Mouse (Mus musculus) embryo, embryonic 9.5 days (tissue): Measurements from ENCODE around the gene Sdk2.

Experiments used
- DNase-seq: peaks from one replicate; pipeline ENCODE4 v3.0.0-alpha.2; 2017; ENCODE audit errors: extremely low spot score

Sdk2 gene

DNA sequence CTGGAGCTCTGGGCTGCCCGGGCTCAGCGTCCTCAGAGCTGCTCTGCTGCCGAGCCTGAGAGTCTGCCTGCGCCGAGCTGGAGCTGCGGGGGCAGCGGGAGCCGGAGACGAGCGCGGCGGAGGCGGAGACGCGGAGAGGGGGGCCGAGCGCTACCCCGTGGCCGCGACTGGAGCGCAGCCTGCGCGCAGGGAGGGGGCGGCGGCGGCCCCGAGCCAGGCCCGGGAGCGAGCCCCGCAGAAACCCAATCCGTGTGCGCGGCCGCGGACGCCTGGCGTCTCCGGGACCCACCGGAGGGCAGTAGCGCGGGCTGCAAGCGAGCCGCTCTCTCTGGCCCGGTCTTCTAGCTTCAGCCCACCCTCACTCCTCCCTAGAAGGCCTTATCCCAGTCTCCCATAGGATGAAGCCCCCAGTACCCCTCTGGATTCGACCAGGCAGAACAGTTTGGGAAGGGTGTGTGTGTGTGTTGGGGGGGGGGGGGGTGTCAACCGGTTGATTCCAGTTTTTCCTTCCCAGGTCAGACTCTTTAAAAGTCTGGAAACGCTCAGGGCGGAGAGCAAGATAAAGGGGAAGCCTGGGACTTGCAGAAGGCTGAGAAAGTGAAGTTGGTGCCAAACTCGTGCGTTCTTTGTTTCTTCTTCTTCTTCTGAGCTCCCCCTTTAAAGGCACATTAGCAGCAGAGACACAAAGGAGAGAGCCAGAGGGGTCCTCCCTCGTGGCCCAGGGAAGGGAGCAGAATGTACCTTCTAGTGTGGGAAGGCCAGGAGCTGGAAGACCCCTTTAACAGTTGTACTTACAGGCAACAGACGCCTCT lies at the start of gene Sdk2:
Gene Sdk2 (minus strand): TSS at position 96 of the 812 bp plus-strand sequence.
- peak; percentile 83 for DNase-seq

DNA sequence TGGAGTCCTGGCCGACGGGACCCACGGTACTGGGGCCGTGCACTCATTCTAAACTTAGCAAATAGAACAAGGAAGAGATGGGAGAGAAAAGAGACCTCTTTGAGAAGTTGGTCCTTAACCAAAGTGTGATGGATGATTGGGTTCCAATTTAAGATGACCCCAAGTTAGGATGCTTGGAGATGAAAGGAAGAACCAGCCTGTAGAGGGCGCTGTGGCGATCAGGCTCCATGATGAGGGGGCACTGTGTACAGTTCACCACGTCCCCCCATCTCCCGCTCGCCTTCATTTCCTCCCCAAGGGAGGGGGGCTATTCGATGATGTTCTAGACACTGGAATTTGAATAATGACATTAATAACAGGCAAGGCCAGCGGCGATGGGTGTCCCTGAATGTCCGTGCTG lies 48.2 kb upstream of the Sdk2 start:
- DNase-seq = no peak

DNA sequence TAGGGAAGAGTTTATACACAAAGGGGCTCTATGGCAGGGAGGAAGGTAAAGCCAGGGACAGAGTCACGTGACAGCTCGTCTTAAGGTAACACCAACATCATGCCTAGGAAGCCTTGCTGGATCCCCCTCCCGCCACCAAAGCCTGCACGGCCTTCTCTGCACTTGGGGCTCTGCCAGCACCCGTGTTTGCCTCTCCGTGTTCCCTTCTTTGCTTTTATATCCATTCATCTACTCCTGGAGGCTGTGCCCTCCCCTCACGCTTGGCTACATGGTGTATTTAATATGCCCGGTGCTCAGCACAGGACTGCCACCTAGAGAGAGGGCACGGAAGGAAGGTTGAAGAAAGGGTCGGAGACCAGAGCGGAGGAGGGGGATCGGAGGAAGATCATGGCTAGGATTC lies 47.8 kb upstream of the Sdk2 start:
- DNase-seq = no peak

DNA sequence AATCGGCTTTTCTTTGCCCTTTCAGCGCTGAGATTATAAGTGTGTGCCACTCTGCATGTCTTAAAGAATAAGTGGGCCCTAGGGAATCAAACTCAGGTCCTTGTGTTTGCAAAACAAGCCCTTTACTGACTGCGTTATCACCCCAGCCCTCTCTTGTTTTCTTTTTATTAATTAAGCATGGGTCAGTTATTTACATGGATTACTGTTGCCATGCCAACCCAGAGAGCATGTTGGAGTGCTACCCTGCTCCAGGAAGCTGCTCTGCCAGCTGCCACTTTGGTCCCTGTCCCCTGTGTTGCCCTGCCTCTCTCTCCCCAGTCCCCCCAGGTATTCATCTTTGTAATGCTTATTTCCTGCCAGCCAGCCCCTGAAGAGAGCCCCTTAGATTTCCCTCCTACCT lies 44.0 kb upstream of the Sdk2 start:
- DNase-seq = no peak

DNA sequence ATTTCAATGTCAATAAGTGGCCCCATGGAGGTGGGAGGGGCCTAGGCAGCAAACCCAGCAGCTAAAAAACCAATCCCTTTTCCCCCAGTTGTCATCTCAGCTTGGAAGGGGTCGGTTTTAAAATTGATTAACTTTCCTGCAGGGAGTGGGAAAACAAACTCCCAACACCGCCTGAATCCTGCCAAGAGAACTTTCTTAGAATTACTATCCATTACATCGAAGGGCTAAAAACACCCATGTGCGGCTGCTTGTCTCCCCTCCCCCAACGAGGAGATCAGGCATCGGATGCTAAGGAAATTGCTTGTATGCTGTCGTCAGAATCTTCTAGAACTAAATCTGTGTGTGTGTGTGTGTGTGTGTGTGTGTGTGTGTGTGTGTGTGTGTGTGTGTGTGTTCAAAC lies 26.8 kb upstream of the Sdk2 start:
- no peak for DNase-seq

DNA sequence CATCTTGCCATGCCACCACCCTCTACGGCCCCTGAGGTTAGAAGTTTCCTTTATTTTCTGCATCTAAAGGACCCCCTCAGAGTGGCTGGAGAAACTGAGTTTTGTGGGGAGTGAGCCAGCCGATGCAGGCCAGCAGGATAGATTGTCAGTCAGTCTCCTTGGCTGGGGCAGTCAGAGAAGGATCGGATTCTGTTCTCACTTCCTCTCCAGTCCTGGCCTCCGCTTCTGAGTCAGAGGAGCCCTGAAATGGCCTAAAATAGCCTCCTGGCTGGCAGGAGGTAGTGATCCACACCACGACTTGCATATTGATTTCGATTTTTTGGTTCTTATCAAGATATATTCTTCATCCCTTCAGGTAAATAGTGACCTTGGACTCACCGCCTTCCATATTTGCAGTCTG lies 26.3 kb upstream of the Sdk2 start:
- no peak for DNase-seq

DNA sequence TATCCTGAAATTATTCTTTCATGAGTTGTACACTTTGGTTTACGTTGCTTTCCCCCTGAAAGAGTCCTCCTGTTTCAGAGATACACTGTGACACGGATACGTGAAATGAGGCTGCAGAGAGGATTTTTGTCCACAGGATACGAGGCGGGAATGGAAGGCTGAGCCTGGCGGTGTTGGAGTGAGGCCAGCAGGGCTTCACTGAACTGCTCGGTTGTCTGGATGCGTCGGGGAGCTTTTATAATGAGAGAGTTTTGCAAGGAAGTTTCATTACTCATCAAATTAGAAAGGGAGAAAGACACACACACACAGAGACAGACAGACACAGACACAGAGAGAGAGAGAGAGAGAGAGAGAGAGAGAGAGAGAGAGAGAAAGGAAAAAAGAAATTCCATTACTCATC lies 13.8 kb upstream of the Sdk2 start:
- DNase-seq = no peak

DNA sequence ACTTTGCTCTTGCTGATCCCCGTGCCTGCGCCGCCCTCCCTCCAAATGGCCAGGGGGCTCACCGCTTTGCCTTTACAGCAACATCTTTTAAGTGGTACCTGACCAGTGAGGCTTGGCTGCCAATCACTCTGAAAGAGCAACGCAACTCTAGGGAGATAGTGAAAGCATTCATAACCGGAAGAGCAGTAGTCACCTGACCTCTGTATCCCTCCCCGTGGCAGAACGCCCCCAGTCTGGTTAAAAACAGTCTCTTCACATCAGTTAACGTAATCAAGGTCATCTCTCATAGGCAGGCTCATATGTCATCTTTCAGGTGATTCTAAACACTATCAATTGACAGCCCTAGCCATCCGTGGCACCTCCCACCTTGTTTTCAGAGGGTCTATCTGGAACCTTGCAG lies 5.8 kb upstream of the Sdk2 start:
- DNase-seq = no peak

DNA sequence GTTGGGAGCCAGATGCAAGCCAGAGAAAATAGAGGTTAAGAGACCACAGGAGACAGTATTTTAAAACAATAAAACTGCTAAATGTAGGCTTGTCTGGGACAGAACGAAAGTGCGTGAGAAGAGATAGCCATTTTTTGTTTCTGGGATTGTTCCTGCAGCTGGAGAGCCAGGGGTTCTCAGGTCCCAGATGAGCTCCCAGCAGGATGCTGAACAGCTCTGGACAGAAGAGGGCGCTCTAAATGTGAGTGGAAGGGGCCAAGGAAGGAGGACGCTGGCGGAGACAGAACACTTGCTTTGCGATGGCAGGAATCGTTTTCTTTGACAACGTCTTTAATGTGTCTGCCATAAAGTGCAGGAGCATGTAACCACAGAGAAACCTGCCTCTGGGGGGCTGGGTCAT lies 5.2 kb upstream of the Sdk2 start:
- peak; percentile 68 for DNase-seq

DNA sequence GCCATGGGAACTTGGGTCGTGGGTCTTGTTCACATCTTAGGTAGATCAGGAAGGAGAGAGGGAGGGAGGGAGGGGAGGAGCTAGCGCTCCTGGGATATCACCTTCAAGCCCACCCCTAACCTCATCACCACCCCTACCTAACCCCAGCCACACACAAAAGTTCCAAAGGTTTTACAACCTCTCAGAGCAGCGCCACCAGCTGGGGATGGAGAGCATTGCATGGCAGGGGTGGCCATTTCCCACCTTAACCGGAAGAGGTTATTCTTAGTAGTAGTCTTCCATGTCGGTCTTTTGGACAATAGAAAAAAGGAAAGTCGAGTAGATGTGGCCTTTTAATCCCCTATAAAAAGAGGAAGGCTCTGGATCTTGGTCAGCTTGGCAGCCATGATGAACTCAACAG lies 4.0 kb upstream of the Sdk2 start:
- DNase-seq = no peak

DNA sequence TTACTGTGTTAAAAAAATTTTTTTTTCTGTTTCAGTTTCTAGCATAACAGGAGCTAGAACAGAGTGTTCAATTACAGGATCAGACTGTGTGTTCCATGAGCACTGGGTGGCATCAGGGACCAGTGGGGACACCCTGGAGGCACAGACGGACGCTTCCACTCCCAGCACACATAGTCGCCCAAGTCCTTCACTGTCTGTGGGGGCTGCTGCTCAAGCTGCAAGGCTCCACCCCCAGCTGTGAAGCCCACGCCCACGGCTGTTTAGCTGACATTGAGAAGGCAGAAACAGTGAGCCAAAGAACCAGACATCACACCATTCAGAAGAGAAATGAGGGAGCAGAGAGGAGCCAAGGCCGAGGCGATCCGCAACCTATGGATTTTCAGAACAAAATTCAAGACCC lies 3.3 kb upstream of the Sdk2 start:
- DNase-seq = no peak

DNA sequence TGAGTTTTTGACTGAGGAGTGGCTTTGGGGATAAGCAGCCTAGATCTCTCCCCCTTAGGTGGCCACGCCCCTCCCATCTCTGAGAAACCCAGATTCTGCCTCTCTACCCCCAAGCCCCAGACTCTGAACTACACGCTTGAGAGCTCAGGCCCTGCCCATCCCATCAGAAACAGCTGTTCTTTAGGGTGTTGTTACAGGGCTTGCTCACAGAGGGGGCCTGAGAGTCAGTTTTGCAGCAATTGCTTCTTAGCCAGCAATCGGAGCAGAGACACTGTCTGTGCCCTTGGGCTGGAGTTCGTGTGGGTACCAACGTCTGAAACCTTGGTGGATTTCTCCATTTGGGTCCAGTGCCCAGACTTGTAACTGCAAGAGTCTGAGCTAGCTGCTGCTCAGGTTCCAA lies 1.5 kb upstream of the Sdk2 start:
- peak; percentile 83 for DNase-seq

DNA sequence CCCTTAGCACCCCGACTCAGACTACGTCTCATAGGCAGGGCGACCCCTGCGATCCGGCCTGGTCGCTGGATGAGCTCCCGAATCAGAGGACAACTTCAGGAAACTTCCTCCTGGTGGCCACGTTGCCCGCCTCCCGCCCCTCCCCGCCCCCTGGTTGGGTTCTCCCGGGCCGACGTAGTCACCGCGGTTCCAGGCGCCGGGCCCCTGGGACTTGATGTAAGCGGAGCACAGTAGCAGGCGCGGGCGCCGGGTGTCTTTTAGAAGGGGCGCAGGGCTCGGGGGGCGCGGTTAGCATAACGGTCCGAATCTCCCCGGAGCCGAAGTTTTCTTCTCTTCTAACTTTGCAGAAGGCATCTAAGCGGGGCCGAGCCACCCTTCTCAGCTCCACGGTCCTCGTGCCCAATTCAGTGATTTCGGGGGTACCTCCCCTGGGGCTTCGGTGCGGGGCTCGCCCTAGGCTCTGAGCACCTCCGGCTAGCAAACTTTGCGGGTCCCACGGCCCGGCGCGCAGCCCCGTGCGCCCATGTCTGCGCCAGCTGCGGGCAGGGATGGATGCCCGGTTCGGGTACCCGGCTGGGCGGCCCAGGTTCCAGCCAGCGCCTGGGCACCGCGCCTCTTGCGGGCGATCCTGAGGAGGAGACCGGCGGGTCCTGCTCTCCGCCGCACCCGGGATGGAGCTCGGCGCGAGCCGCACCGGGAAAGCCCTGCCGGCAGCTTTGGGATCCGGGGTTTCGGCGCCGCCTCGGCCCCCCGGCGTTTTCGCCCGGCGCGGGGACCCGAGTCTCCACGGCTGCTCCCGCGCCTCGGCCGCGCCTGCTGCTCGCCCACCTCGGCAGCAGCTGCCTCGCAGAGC lies 522 bp downstream of the Sdk2 start:
- peak; percentile 75 for DNase-seq

DNA sequence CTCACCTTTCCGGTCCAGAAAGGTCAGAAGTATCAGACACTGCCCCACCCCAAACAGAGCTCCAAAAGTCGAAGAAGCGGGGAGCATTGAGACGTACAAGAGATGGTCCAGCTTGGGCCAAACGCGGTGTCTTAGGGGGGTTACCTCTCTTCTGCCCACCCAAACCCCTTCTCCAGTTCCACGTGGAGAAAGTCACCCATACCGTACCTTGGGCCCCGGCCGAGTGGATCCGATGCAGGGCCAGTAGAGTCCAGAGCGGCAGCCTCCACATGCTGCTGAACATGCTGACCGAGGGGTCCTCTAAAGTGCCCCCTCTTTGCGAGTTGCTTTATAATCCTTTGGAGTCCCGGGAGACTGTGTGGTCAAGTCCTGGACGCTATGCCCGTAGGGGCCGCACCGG lies 1.2 kb downstream of the Sdk2 start:
- no peak for DNase-seq

DNA sequence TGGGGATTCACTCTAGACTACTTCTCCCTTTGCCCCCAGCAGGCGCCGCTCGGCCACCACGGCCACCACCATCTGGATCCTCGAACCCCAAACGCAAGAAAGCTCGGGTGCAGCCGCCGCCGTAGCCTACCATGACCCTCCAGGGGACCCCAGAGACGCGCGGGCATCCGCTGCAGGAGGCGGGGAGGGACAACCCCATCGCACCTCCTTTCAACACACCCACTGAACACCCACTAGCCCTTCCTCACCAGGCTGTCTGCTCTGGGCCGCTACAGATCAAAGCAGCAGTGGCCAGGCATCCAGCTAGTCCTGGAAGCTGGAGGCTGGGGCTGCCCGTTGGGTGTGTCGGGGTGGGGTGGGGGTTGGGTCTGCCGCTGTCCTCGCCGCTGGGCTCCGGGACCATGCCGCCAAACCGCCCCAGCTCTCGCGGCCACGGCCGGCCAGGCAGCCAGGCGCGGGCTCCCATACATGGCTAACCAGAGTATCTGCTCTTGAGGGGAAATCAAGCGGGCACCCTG lies 1.9 kb downstream of the Sdk2 start:
- DNase-seq = peak; percentile 69

DNA sequence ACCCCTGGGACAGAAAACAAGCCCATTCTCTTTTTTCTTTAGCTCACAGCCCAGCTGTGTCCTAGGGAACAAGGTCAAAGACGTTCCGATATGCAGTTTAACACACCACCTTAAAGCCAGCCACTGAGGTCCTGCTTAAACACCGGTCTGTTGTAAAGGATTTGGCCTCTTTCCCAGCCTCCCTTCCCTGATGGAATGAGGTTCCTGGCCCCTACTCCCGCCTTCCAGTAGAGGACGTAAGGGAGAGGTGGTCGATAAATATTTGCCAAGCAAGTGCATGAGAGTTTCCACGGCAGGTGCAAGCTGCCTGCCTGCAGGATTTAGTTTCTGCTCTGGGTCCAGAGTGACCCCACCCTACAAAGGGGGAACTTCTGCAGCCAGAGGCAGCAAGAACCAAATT lies 4.9 kb downstream of the Sdk2 start:
- DNase-seq = no peak

DNA sequence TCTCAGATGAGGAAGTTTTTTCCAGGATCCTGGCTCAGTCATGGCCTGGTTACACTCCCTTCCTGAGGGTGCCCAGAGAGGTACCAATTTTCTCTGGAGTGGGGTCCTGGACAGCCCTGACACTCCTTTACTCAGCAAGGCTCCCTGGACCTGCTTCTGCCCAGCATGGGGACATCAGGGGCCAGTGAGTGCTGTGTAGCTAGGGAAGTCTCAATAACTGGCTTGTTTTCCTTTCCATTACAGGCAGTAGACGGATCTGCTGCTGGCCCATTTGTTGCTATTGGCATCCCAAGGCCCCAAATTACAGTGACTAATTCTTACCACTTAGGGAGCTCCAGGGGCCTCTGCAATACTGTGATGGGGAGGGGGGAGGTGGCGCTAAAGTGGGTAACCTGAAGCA lies 5.6 kb downstream of the Sdk2 start:
- no peak for DNase-seq

DNA sequence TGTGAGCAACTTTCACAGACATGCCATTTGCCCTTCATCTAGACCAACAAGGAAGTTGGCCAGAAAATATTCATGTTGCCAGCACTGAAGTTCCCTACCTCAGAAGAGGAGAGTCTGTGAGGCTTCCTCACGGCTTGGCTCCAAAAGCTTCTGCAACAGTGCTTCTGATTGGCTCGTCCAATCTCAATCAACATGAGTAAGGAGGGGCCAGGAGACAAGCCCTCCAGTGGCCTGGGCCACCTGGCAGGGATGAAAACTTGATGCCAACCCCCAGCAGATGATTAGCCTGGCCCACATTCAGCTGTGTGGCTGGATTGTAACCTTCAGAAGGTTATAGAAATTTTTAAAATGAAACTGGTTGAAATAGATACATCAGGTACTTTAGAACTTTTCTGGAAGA lies 10.5 kb downstream of the Sdk2 start:
- DNase-seq = no peak

DNA sequence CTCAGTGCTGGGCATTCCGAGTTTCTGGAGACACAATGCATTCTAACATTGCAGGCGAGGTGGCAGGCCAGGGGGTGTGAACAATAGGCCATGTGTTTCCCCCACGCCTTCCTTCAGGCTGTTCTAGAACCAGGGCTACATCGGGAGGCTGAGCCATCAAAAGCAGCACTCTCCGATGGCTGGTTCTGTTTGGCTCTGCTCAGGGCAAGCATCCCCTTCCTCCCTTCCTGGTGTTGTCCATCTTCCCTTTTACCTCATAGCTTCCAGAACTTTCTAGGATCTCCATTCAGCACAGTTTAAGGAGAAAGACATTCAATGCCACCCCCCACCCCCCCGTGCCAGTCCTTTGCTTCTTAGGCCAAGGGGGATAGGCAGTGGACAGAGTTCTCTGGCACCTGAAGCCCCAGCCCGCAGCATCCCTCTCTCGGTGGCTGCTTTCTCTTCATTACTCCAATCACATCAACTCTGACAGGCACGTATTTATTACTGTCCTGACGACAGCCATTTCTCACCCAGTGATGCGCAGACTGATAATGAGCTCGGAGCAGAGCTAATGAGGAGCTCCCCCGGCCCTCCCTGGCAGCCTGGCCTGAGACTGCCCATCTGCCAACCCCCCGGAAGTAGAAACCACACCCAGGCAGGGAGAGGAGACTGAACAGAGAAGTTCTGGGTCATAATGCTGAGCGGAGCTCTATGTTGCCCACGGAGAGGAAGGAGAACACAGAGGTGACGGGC lies 12.1 kb downstream of the Sdk2 start:
- DNase-seq = no peak

DNA sequence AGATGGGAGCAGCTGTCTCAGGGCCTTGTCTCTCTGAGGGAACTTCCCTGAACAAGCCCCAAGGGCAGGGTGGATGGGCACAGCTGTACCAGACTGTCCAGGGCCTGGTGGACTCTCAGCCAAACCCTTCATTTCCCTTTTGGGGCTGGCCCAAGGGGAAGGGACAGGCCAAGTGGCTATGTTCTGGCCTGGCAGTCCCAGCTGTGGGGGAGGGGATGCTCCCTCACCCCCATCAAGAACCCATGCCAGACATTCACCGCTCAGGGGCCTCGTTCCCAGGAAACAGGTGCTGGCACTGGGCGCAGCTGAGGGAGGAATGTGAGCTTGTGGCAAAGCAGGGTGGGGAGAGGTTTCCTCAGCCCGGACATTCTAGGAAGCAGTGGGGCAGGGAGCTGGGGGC lies 15.5 kb downstream of the Sdk2 start:
- DNase-seq = no peak

DNA sequence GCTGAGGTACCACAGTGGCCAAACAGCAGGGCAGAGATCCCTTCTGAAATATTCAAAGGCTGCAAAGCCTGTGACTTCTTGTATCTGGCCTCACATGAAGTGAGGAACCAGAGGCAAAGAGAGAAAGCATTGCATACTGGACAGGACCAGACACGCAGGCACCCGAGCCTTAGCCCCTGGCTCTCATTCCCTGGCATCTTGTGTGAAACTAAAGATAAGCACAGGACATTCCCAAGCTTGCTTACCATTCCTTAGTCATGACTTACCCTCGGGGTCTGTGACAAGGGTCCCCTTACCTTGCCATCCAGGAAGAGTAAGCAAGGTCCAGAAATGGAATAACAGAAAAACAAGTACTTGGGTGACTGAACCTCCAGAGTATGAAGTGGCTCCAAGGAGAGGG lies 16.3 kb downstream of the Sdk2 start:
- no peak for DNase-seq

DNA sequence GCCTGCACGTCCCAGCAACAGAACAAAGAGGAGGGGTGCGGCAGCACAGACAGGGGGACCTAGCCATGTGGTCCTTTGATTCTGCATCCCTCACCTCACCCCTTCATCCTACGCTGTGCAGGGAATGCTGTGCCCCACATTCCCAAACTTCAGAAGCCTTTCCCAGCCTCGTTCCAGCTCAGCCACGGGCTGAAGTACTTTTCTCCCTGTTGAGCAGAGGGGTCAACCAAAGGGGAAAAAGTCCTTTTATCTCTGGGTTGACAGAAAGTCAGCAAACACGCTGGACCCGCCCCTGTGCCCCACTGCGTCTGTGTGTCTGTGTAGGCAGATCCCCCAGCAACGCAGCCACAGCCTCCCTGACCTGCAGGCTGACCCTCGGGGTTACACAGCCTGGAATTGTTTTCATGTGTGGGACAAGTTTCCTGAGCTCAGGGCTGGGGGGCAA lies 18.9 kb downstream of the Sdk2 start:
- DNase-seq = peak; percentile 85
